Mouse (Mus musculus): ENCODE measurements at regions not wholly inside any gene's neighbourhood (a gene's known extent, or its start where the extent isn't known, plus 50 kb on each side); places are given as distances from the start of the nearest gene placed in this dataset.
A peak's percentile ranks its signal among the peaks of the same experiment; 100 is the strongest.

DNA sequence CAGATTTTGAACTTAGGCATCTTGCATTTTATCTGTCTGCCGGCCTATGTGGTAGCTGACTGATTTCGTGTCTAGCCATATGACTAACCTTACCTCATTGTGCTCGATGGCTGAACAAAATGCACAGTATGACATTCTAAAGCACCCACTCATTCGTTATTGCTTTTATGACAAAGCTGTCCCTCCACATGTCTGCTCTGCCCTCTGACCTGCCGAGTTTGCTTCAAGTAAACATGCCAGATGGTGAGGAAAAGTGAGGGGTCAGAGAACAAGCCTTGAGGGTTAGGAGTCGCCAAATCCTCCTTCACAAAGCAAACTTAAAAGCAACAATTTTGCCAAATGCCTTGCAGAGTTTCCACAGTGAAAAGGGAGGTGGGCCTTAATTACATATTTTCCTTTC, 196.0 kb upstream of the Elavl2 start:
- WGBS, result 43% methylated on average over 6 of the region's 6 CpGs
- Histone ChIP-seq H3K4me2 (replicated peaks) (no peak overlapping the region), H3K4me3 (no peak overlapping the region), H3K9ac (replicated peaks) (no peak overlapping the region), H3K27me3 (no peaks in the 10 kb centered on the region), H3K27ac (replicated peaks) (no peak overlapping the region), H3K4me1 (no peaks in the 10 kb centered on the region), H3K36me3 (no peaks in the 10 kb centered on the region), H3K9me3 (no peaks in the 10 kb centered on the region)
- no peak for ATAC-seq (ENCODE audit: low FRiP score, low read depth)

DNA sequence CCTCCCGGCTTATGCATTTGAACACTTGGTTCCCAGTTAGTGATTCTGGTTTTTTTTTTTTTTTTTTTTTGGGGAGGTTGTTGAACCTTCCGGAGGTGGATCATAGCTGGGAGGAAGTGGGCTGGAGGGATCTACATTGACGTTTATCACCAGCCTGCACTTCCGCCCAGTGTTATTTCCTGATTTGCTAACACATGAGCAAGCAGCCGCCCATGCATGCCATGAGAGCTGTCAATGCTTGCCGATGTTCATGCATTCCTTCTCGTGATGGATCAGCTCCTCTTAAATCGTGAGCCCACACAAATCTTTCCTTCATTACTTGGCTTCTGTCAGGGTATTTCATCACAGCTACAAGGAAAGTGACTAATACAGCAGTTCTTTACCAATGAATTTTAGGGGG, 195.2 kb upstream of the Elavl2 start:
- H3K27ac ChIP-seq (replicated peaks), result no peak overlapping the region
- no peak overlapping the region for H3K4me2 ChIP-seq (replicated peaks)
- no peak overlapping the region for H3K4me3 ChIP-seq
- 62% methylated on average over 8 of the region's 8 CpGs for WGBS
- no peak for ATAC-seq (ENCODE audit: low FRiP score, low read depth)
- no peaks in the 10 kb centered on the region for H3K9me3 ChIP-seq
- H3K9ac ChIP-seq (replicated peaks), result no peak overlapping the region
- no peaks in the 10 kb centered on the region for H3K36me3 ChIP-seq
- no peaks in the 10 kb centered on the region for H3K27me3 ChIP-seq
- H3K4me1 ChIP-seq, result no peaks in the 10 kb centered on the region

DNA sequence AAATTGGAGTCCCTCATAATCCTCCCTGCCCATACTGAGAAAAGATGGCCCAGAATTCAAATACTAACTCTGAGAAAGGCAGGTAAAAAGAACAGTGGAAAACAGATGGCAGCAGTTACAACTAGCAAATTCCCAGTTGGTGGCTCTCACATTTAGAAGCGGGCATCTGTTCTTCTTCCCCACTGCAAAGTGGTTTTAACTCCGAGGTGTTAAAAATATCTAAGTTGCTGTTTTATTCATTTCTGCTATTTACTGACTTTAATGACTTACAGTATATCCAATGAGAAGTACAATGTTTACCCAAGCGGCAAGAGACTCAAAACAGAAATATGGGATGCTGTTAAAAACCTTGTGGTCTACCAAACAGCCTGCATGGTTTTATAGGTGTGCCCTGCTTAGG, 189.2 kb upstream of the Elavl2 start:
- Histone ChIP-seq H3K4me3 (no peak overlapping the region), H3K4me2 (replicated peaks) (no peak overlapping the region), H3K9ac (replicated peaks) (no peak overlapping the region), H3K27ac (replicated peaks) (no peak overlapping the region), H3K27me3 (no peaks in the 10 kb centered on the region), H3K36me3 (no peaks in the 10 kb centered on the region), H3K9me3 (no peaks in the 10 kb centered on the region), H3K4me1 (no peaks in the 10 kb centered on the region)
- ATAC-seq (ENCODE audit: low FRiP score, low read depth), result no peak
- WGBS, result 86% methylated on average over 3 of the region's 3 CpGs

DNA sequence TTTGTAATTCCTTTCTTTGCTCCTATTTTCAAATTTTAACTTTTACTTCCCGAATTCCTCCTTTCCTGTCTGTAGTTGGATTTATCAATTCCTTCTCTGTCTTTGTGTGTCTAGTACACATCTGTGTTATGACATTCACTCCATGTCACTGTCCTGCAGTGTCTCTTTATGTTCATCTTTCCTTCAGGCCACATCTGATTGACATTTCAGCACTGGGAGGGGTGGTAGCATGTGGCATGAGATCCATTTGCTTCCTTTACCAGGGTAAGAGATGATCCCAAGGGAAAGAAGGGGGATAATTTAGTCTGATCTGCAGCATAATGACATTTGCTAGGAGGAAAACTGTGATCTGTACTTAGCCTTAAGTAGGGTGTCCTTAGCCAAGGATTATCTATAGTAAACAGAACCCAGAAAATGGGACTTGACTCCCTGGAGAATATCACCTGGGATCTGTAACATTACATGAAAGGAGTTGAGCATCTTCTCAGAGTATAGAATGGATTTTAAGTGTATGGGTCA, 187.0 kb upstream of the Elavl2 start:
- Histone ChIP-seq H3K27me3 (no peaks in the 10 kb centered on the region), H3K4me1 (no peaks in the 10 kb centered on the region), H3K9me3 (no peaks in the 10 kb centered on the region), H3K4me2 (replicated peaks) (no peak overlapping the region), H3K4me3 (no peak overlapping the region), H3K36me3 (no peaks in the 10 kb centered on the region), H3K9ac (replicated peaks) (no peak overlapping the region), H3K27ac (replicated peaks) (no peak overlapping the region)
- ATAC-seq (ENCODE audit: low FRiP score, low read depth), result peak; percentile 62
- 80% methylated on average over 1 of the region's 1 CpGs for WGBS

DNA sequence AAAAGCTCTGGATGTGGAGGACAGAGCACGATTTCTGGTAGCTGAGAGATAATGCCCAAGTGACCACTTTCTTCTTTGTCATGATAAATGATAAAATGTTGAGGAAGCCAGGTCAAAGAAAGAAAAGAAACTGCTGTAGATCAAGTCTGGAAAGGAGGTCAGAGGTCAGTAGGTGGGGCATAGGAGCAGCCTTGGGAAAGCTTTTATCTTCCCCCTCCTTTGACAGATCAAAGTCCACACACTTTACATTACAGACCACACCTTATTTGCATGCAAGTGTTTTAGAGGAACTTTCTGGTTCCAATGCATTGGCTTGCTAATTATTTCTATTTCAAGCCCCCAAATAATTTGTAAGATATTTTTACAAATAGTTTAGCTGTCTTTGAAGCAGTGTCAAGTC, 182.4 kb upstream of the Elavl2 start:
- no peak overlapping the region for H3K9ac ChIP-seq (replicated peaks)
- 57% methylated on average over 1 of the region's 1 CpGs for whole genome bisulfite sequencing
- no peak overlapping the region for H3K4me2 ChIP-seq (replicated peaks)
- no peaks in the 10 kb centered on the region for H3K4me1 ChIP-seq
- no peak for ATAC-seq (ENCODE audit: low FRiP score, low read depth)
- H3K9me3 ChIP-seq, result no peaks in the 10 kb centered on the region
- no peaks in the 10 kb centered on the region for H3K36me3 ChIP-seq
- no peak overlapping the region for H3K27ac ChIP-seq (replicated peaks)
- H3K27me3 ChIP-seq, result no peaks in the 10 kb centered on the region
- H3K4me3 ChIP-seq, result no peak overlapping the region

DNA sequence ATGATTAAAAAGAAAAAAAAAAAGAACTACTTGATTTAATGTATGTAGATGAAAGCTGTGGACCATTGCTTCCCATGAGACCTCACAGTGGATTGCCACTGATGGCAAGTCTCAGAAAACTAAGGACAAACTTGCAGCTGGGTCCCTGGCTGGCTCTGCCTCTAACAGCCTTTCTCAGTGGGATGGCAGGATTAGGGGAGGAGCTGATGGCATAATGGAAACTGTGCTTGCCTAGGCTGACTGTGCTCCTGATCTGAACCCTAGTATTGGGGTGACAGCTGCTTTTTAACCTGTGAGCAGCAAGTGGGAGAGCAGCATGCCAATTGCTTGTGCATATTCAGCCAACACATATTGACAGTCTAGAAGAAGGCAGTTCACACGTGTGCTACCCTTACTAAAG, 156.9 kb upstream of the Elavl2 start:
- no peaks in the 10 kb centered on the region for H3K4me1 ChIP-seq
- no peaks in the 10 kb centered on the region for H3K27me3 ChIP-seq
- no peak overlapping the region for H3K9ac ChIP-seq (replicated peaks)
- no peaks in the 10 kb centered on the region for H3K9me3 ChIP-seq
- no peak overlapping the region for H3K4me3 ChIP-seq
- 23% methylated on average over 1 of the region's 1 CpGs for WGBS
- H3K36me3 ChIP-seq, result no peaks in the 10 kb centered on the region
- ATAC-seq (ENCODE audit: low FRiP score, low read depth), result peak; percentile 80
- no peak overlapping the region for H3K27ac ChIP-seq (replicated peaks)
- no peak overlapping the region for H3K4me2 ChIP-seq (replicated peaks)

DNA sequence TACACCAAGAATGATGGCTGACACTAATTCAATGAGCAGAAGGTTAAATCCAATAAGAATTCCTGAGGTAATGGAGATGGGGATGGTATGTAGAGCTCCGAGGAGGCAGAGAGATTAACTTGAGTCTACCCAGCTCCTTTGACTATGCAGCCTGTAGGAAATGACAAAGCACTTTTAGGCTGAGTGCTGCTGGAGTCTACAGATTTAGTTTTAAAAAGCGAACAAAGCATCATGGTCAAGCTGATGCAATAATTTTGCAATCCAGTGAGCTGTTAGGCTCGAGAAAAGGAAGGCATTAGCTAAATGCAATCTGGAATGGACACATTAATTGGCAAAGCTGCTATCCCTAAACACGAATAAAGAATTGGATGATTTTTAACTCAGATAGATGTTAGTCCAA, 156.4 kb upstream of the Elavl2 start:
- no peak for ATAC-seq (ENCODE audit: low FRiP score, low read depth)
- WGBS, result 42% methylated on average over 4 of the region's 4 CpGs
- H3K4me3 ChIP-seq, result no peak overlapping the region
- no peak overlapping the region for H3K27ac ChIP-seq (replicated peaks)
- H3K4me1 ChIP-seq, result no peaks in the 10 kb centered on the region
- H3K9ac ChIP-seq (replicated peaks), result no peak overlapping the region
- H3K36me3 ChIP-seq, result no peaks in the 10 kb centered on the region
- H3K9me3 ChIP-seq, result no peaks in the 10 kb centered on the region
- no peak overlapping the region for H3K4me2 ChIP-seq (replicated peaks)
- no peaks in the 10 kb centered on the region for H3K27me3 ChIP-seq

DNA sequence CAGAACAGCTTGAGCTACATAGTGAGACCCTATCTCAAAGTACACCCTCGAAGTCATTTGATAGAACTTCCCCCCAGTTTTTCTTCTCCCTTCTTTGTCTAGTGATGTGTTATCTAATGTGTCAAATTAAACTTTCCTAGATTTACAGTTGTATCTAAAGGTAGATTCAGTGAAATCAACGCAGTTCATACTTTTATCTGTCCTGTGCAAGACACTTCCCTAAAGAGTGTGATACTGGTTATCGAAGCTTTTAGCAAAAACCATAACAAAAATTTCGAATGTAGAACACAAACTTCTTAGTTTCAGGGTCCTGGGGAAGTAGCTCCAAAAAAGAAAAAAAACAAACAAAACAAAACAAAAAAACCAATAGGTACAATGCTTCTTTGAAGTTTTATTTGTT, 123.8 kb upstream of the Elavl2 start:
- no peaks in the 10 kb centered on the region for H3K9me3 ChIP-seq
- H3K27ac ChIP-seq (replicated peaks), result no peak overlapping the region
- H3K4me1 ChIP-seq, result no peaks in the 10 kb centered on the region
- H3K4me2 ChIP-seq (replicated peaks), result no peak overlapping the region
- ATAC-seq (ENCODE audit: low FRiP score, low read depth), result no peak
- H3K9ac ChIP-seq (replicated peaks), result no peak overlapping the region
- H3K36me3 ChIP-seq, result no peaks in the 10 kb centered on the region
- no peaks in the 10 kb centered on the region for H3K27me3 ChIP-seq
- H3K4me3 ChIP-seq, result no peak overlapping the region
- WGBS, result 82% methylated on average over 4 of the region's 4 CpGs

DNA sequence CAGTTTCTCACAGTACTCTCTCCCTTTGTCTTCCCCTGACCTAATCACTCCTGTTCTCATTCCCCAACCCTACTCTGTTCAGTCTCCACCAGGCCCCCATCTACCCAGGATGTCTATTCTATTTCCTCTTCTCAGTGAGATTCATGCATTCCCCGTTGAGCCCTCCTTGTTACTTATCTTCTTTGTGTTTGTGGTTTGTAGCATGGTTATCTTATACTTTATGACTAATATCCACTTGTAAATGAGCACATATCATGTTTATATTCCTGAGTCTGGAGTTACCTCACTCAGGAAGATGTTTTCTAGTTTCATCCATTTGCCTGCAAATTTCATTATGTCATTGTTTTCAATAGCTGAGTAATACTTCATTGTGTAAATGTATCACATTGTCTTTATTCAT, 111.0 kb upstream of the Elavl2 start:
- H3K27ac ChIP-seq (replicated peaks), result no peak overlapping the region
- no peaks in the 10 kb centered on the region for H3K36me3 ChIP-seq
- H3K4me2 ChIP-seq (replicated peaks), result no peak overlapping the region
- ATAC-seq (ENCODE audit: low FRiP score, low read depth), result no peak
- H3K9me3 ChIP-seq, result no peaks in the 10 kb centered on the region
- no peaks in the 10 kb centered on the region for H3K27me3 ChIP-seq
- H3K4me1 ChIP-seq, result no peaks in the 10 kb centered on the region
- no peak overlapping the region for H3K4me3 ChIP-seq
- 86% methylated on average over 1 of the region's 1 CpGs for WGBS
- H3K9ac ChIP-seq (replicated peaks), result no peak overlapping the region

DNA sequence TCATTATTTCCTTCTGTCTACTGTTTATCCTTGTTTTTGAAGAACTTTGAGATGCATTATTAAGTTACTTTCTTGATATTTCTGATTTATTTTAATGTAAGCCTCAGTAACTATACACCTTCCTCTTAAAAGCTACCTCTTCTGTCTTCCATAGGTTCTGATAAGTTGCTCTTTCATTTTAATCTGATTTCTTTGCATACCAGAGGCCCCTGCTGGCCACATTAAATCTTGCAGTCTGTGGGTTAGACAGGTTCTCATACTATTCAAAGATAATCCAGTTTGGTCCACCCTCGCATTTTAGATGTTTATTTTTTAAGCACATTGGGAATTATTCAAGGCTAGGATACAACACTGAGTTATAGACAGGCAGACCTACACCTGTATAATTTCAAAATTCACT, 109.4 kb upstream of the Elavl2 start:
- no peak for ATAC-seq (ENCODE audit: low FRiP score, low read depth)
- no peaks in the 10 kb centered on the region for H3K9me3 ChIP-seq
- H3K4me1 ChIP-seq, result no peaks in the 10 kb centered on the region

DNA sequence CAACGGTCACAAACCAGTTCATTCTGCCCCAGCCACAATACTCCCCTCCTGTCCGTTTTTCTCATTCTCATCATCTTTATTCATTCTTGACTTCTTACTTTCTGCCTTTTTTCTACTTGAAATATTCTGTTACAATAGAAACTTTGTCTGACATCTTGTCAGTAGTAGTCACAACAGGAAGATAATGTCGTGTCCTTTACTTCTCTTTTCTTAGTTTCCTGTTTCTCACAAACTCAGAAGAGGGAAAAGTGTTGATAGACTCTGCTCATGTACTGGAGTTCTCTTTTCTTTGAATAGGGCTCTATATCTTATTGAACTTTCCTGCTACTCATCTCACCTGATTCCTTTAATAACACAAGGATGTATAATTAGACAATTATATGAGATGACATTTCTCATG, 102.7 kb upstream of the Elavl2 start:
- H3K9me3 ChIP-seq, result no peaks in the 10 kb centered on the region
- no peak overlapping the region for H3K9ac ChIP-seq (replicated peaks)
- ATAC-seq (ENCODE audit: low FRiP score, low read depth), result no peak
- H3K36me3 ChIP-seq, result no peaks in the 10 kb centered on the region
- no peak overlapping the region for H3K27ac ChIP-seq (replicated peaks)
- WGBS, result 96% methylated on average over 3 of the region's 3 CpGs
- no peak overlapping the region for H3K4me3 ChIP-seq
- H3K4me1 ChIP-seq, result no peaks in the 10 kb centered on the region
- no peaks in the 10 kb centered on the region for H3K27me3 ChIP-seq
- H3K4me2 ChIP-seq (replicated peaks), result no peak overlapping the region

More for the DNA sequence above, 109.4 kb upstream of the Elavl2 start:
- Histone ChIP-seq H3K4me3 (no peak overlapping the region), H3K9ac (replicated peaks) (no peak overlapping the region), H3K36me3 (no peaks in the 10 kb centered on the region), H3K27me3 (no peaks in the 10 kb centered on the region), H3K27ac (replicated peaks) (no peak overlapping the region), H3K4me2 (replicated peaks) (no peak overlapping the region)
- WGBS, result 76% methylated on average over 1 of the region's 1 CpGs

DNA sequence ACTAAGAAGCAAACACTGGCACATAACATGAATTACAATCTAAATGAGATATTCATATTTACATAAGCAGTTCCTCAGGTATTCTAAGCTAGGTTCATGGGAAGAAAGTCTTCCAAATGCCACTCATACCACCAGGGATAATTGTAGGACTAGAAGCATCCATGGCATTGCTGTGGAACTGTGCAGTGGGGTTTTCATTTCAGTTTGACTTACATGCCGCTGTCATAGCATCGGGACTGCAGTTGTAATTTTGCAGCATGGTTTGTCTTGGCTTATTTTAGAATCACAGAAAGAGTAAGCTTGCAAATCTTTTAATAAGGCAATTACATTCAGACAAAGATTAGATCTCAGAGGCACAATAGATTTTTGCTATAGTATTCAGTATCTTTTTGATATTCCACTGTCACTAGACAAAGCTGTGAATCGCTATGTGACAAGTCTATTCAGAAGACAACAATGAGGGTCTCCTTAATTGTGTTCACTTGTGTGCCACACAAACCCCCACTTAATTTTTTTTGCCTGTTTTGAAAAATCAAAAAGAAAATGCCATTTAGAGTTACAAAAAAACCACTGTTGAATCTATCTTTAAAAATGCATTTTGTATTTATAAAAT, 81.4 kb upstream of the Elavl2 start:
- no peak overlapping the region for H3K4me3 ChIP-seq
- no peak overlapping the region for H3K27ac ChIP-seq (replicated peaks)
- H3K36me3 ChIP-seq, result no peaks in the 10 kb centered on the region
- H3K4me1 ChIP-seq, result no peaks in the 10 kb centered on the region
- no peak overlapping the region for H3K4me2 ChIP-seq (replicated peaks)
- no peaks in the 10 kb centered on the region for H3K9me3 ChIP-seq
- no peak for ATAC-seq (ENCODE audit: low FRiP score, low read depth)
- 70% methylated on average over 3 of the region's 3 CpGs for WGBS
- H3K27me3 ChIP-seq, result no peaks in the 10 kb centered on the region
- no peak overlapping the region for H3K9ac ChIP-seq (replicated peaks)

Measured in midbrain, embryonic 12.5 days (tissue).